Mouse (Mus musculus): ENCODE data around the gene Ucp2. TPM values are rescaled to one million over a fixed set of nuclear protein-coding genes. Genes with fewer than 3 reads are reported as not detected.
A peak's percentile ranks its signal among the peaks of the same experiment; 100 is the strongest.

Ucp2 gene
- polyA plus RNA-seq, 1 experiment from 2014 or later: 127 TPM

DNA sequence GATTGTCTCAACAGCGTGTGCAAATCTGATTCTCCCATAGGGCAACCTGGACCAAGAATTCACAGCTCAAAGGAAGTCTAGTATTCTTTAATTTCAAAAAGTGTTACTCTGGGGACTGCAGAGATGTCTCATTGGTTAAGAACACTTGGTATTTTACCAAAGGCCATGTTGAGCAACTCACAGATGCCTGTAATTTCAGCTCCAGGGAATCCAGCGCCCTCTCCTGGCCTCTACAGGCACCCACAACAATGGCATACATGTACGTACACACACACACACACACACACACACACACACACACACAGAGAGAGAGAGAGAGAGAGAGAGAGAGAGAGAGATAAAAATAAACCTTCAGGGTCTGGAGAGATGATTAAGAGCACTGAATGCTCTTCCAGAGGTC is 29.1 kb downstream of the Ucp2 start:
- H3K4me2 ChIP-seq (ENCODE audit: low read length): no peak overlapping the region
- 74% methylated on average over 3 of the region's 3 CpGs for WGBS
- no peaks in the 10 kb centered on the region for H3K36me3 ChIP-seq (ENCODE audit: control insufficient read depth, insufficient read depth, low read length)
- no peak overlapping the region for H3K4me3 ChIP-seq (ENCODE audit: control insufficient read depth in 1 of 2, insufficient read depth in 1 of 2, low read depth in 1 of 2, low read length in 2 of 2)
- ATAC-seq (ENCODE audit: insufficient number of reproducible peaks, insufficient read depth, low FRiP score, low read depth): no peak
- no peaks in the 10 kb centered on the region for H3K4me1 ChIP-seq (ENCODE audit: control insufficient read depth in 2 of 2, insufficient read depth in 2 of 2, low read length in 2 of 2)
- no peaks in the 10 kb centered on the region for H3K27me3 ChIP-seq (ENCODE audit: control insufficient read depth, insufficient read depth, low read length)
- no peak overlapping the region for H3K9ac ChIP-seq (ENCODE audit: low read length)
- H3K27ac ChIP-seq (replicated peaks in 1 of 2; ENCODE audit: control insufficient read depth in 1 of 2, insufficient read depth in 1 of 2, low read depth in 2 of 2, low read length in 2 of 2): no peak overlapping the region
- no peaks in the 10 kb centered on the region for H3K9me3 ChIP-seq (ENCODE audit: control insufficient read depth, low read length)

DNA sequence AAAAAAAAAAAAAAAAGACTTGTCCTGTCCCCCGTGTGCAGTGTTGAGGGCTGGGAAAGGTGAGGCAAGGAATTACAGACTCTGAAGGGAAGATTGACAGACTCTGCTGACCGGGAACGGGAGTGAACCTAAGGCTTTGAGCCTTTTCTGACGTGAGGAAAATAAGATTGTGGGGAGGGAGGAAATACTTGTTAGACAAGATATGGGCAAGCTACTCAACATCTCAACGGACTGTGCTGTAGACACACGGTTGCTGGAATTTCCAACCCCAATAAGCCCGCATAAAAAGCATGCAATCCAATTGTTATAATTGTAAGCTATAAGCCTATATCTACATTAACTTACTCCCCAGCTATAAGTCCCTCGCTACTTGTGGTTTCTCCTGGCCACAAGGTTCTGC is 31.5 kb downstream of the Ucp2 start:
- no peaks in the 10 kb centered on the region for H3K9me3 ChIP-seq (ENCODE audit: control insufficient read depth, low read length)
- no peaks in the 10 kb centered on the region for H3K4me1 ChIP-seq (ENCODE audit: control insufficient read depth in 2 of 2, insufficient read depth in 2 of 2, low read length in 2 of 2)
- WGBS: 57% methylated on average over 8 of the region's 8 CpGs
- H3K4me3 ChIP-seq (ENCODE audit: control insufficient read depth in 1 of 2, insufficient read depth in 1 of 2, low read depth in 1 of 2, low read length in 2 of 2): no peak overlapping the region
- no peak overlapping the region for H3K27ac ChIP-seq (replicated peaks in 1 of 2; ENCODE audit: control insufficient read depth in 1 of 2, insufficient read depth in 1 of 2, low read depth in 2 of 2, low read length in 2 of 2)
- no peak for ATAC-seq (ENCODE audit: insufficient number of reproducible peaks, insufficient read depth, low FRiP score, low read depth)
- H3K9ac ChIP-seq (ENCODE audit: low read length): no peak overlapping the region
- H3K36me3 ChIP-seq (ENCODE audit: control insufficient read depth, insufficient read depth, low read length): no peaks in the 10 kb centered on the region
- no peaks in the 10 kb centered on the region for H3K27me3 ChIP-seq (ENCODE audit: control insufficient read depth, insufficient read depth, low read length)
- H3K4me2 ChIP-seq (ENCODE audit: low read length): no peak overlapping the region

DNA sequence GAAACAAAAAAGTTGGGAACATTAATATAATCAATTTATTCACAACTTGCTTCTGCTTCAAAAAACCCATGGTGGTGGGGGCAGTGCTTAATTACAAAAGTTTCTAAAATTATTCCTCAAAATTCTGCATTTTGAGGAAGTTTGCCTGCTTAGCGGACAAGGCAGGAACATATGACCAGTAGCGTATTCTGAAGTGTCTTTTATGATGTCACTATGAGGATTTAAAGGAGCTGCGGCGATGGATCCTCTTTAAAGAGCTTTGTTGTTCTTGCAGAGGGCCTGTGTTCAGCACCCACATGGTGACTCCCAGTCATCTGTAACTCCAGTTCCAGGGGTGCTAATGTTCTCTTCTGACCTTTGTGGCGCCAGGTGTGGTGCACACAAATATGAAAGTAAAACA is 37.6 kb downstream of the Ucp2 start:
- H3K4me1 ChIP-seq (ENCODE audit: control insufficient read depth in 2 of 2, insufficient read depth in 2 of 2, low read length in 2 of 2): no peaks in the 10 kb centered on the region
- no peaks in the 10 kb centered on the region for H3K27me3 ChIP-seq (ENCODE audit: control insufficient read depth, insufficient read depth, low read length)
- ATAC-seq (ENCODE audit: insufficient number of reproducible peaks, insufficient read depth, low FRiP score, low read depth): no peak
- H3K9me3 ChIP-seq (ENCODE audit: control insufficient read depth, low read length): no peaks in the 10 kb centered on the region
- H3K4me2 ChIP-seq (ENCODE audit: low read length): no peak overlapping the region
- no peak overlapping the region for H3K27ac ChIP-seq (replicated peaks in 1 of 2; ENCODE audit: control insufficient read depth in 1 of 2, insufficient read depth in 1 of 2, low read depth in 2 of 2, low read length in 2 of 2)
- WGBS: 89% methylated on average over 5 of the region's 5 CpGs
- H3K9ac ChIP-seq (ENCODE audit: low read length): no peak overlapping the region
- no peaks in the 10 kb centered on the region for H3K36me3 ChIP-seq (ENCODE audit: control insufficient read depth, insufficient read depth, low read length)
- H3K4me3 ChIP-seq (ENCODE audit: control insufficient read depth in 1 of 2, insufficient read depth in 1 of 2, low read depth in 1 of 2, low read length in 2 of 2): no peak overlapping the region

DNA sequence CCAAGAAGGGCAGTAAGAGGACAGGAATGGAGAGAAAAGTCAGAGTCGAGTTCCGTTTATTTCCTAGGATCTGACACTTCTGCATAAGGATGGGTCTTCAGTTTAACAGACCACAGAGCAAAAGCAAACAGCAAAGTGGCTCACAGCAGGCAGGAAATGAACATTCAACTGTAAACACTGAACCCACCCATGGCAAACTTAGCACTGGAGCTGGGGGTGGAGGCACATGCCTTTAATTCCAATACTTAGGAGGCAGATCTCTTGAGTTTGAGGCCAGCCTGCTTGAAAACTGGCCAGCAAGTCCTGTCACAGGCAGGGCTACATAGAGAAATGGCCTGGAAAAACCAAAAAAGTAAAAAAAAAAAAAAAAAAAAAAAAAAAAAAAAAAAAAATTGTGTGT is 40.4 kb downstream of the Ucp2 start:
- H3K4me3 ChIP-seq (ENCODE audit: control insufficient read depth in 1 of 2, insufficient read depth in 1 of 2, low read depth in 1 of 2, low read length in 2 of 2): no peak overlapping the region
- no peaks in the 10 kb centered on the region for H3K9me3 ChIP-seq (ENCODE audit: control insufficient read depth, low read length)
- no peaks in the 10 kb centered on the region for H3K36me3 ChIP-seq (ENCODE audit: control insufficient read depth, insufficient read depth, low read length)
- 57% methylated on average over 2 of the region's 2 CpGs for WGBS
- no peak overlapping the region for H3K4me2 ChIP-seq (ENCODE audit: low read length)
- H3K4me1 ChIP-seq (ENCODE audit: control insufficient read depth in 2 of 2, insufficient read depth in 2 of 2, low read length in 2 of 2): peaks cover 2 to 4% of the 10 kb centered on the region in 2 experiments
- H3K27me3 ChIP-seq (ENCODE audit: control insufficient read depth, insufficient read depth, low read length): no peaks in the 10 kb centered on the region
- no peak for ATAC-seq (ENCODE audit: insufficient number of reproducible peaks, insufficient read depth, low FRiP score, low read depth)
- no peak overlapping the region for H3K9ac ChIP-seq (ENCODE audit: low read length)
- no peak overlapping the region for H3K27ac ChIP-seq (replicated peaks in 1 of 2; ENCODE audit: control insufficient read depth in 1 of 2, insufficient read depth in 1 of 2, low read depth in 2 of 2, low read length in 2 of 2)

GRCm38 (mm10) chr7:100534216-100534615 is 41.1 kb downstream of the Ucp2 start:
- Histone ChIP-seq H3K9ac (ENCODE audit: low read length) (no peak overlapping the region), H3K9me3 (ENCODE audit: control insufficient read depth, low read length) (no peaks in the 10 kb centered on the region), H3K36me3 (ENCODE audit: control insufficient read depth, insufficient read depth, low read length) (peaks cover 6% of the 10 kb centered on the region), H3K27me3 (ENCODE audit: control insufficient read depth, insufficient read depth, low read length) (no peaks in the 10 kb centered on the region), H3K27ac (replicated peaks in 1 of 2; ENCODE audit: control insufficient read depth in 1 of 2, insufficient read depth in 1 of 2, low read depth in 2 of 2, low read length in 2 of 2) (no peak overlapping the region), H3K4me1 (ENCODE audit: control insufficient read depth in 2 of 2, insufficient read depth in 2 of 2, low read length in 2 of 2) (peaks cover 2 to 4% of the 10 kb centered on the region in 2 experiments), H3K4me3 (ENCODE audit: control insufficient read depth in 1 of 2, insufficient read depth in 1 of 2, low read depth in 1 of 2, low read length in 2 of 2) (no peak overlapping the region), H3K4me2 (ENCODE audit: low read length) (no peak overlapping the region)
- ATAC-seq (ENCODE audit: insufficient number of reproducible peaks, insufficient read depth, low FRiP score, low read depth): no peak
- 66% methylated on average over 3 of the region's 3 CpGs for WGBS

DNA sequence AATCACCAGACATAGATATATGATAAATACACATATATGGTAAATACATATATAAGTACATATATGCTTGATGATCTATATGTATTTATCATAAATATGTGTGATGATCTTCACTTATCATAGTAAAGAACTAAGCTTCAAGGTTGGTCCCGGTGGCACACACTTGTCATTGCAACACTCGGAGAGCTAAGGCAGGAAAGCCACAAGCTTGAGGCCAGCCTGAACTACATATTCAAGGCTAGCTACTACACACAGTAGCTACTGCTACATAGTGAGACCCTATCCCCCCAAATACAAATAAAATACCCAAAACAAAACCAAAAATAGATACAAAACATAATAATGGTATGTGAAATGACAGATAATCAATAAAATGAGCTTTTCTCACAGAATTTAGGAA is 42.7 kb downstream of the Ucp2 start:
- no peak overlapping the region for H3K4me3 ChIP-seq (ENCODE audit: control insufficient read depth in 1 of 2, insufficient read depth in 1 of 2, low read depth in 1 of 2, low read length in 2 of 2)
- H3K36me3 ChIP-seq (ENCODE audit: control insufficient read depth, insufficient read depth, low read length): peaks cover 18% of the 10 kb centered on the region
- ATAC-seq (ENCODE audit: insufficient number of reproducible peaks, insufficient read depth, low FRiP score, low read depth): no peak
- H3K9ac ChIP-seq (ENCODE audit: low read length): no peak overlapping the region
- no peaks in the 10 kb centered on the region for H3K27me3 ChIP-seq (ENCODE audit: control insufficient read depth, insufficient read depth, low read length)
- H3K9me3 ChIP-seq (ENCODE audit: control insufficient read depth, low read length): no peaks in the 10 kb centered on the region
- H3K4me2 ChIP-seq (ENCODE audit: low read length): peak overlapping the region; percentile 68; the same call in 1 of the 2 replicates
- 70% methylated on average over 2 of the region's 2 CpGs for WGBS
- H3K4me1 ChIP-seq (ENCODE audit: control insufficient read depth in 2 of 2, insufficient read depth in 2 of 2, low read length in 2 of 2): peaks cover 2 to 4% of the 10 kb centered on the region in 2 experiments
- no peak overlapping the region for H3K27ac ChIP-seq (replicated peaks in 1 of 2; ENCODE audit: control insufficient read depth in 1 of 2, insufficient read depth in 1 of 2, low read depth in 2 of 2, low read length in 2 of 2)

GRCm38 (mm10) chr7:100536804-100537518 is 43.8 kb downstream of the Ucp2 start, which contains the start of gene Coa4:
Coa4 (plus strand) TSS chr7:100537071.
- Histone ChIP-seq H3K4me3 (ENCODE audit: control insufficient read depth in 1 of 2, insufficient read depth in 1 of 2, low read depth in 1 of 2, low read length in 2 of 2) (peak within 1 kb of the TSS; percentile 59 to 66), H3K27me3 (ENCODE audit: control insufficient read depth, insufficient read depth, low read length) (no peaks in the 10 kb centered on the region), H3K9me3 (ENCODE audit: control insufficient read depth, low read length) (no peaks in the 10 kb centered on the region), H3K27ac (replicated peaks in 1 of 2; ENCODE audit: control insufficient read depth in 1 of 2, insufficient read depth in 1 of 2, low read depth in 2 of 2, low read length in 2 of 2) (peak within 1 kb of the TSS; percentile 59 to 62), H3K36me3 (ENCODE audit: control insufficient read depth, insufficient read depth, low read length) (peaks cover 18% of the 10 kb centered on the region), H3K4me1 (ENCODE audit: control insufficient read depth in 2 of 2, insufficient read depth in 2 of 2, low read length in 2 of 2) (peaks cover 2 to 4% of the 10 kb centered on the region in 2 experiments), H3K9ac (ENCODE audit: low read length) (peak within 1 kb of the TSS; percentile 76), H3K4me2 (ENCODE audit: low read length) (peak within 1 kb of the TSS; percentile 68)
- peak; percentile 98 for ATAC-seq (ENCODE audit: insufficient number of reproducible peaks, insufficient read depth, low FRiP score, low read depth)
- WGBS: 1% methylated on average over 33 of the region's 33 CpGs

DNA sequence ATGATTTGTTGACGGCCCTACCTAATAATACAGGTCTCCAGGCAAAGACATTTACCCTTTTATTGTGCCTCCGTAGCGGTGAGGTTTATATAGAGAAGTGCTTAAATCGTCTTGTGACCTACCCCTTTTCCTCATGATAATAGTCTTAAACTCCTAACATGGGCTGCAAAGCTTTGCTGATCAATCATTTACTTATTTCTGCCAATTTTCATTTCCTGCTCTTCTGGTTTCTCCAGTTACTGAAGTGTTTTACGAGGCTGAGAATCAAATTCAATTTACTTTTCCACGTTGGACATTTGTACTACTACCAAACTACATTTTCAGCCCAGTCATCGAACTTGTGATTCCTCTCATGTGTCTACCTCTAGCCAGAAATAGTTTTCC is 44.4 kb downstream of the Ucp2 start:
- no peaks in the 10 kb centered on the region for H3K9me3 ChIP-seq (ENCODE audit: control insufficient read depth, low read length)
- no peak for ATAC-seq (ENCODE audit: insufficient number of reproducible peaks, insufficient read depth, low FRiP score, low read depth)
- H3K27ac ChIP-seq (replicated peaks in 1 of 2; ENCODE audit: control insufficient read depth in 1 of 2, insufficient read depth in 1 of 2, low read depth in 2 of 2, low read length in 2 of 2): peak overlapping the region in 1 of 2 experiments; percentile 62; a peak in 1 of 4 replicates
- H3K4me1 ChIP-seq (ENCODE audit: control insufficient read depth in 2 of 2, insufficient read depth in 2 of 2, low read length in 2 of 2): peaks cover 2 to 4% of the 10 kb centered on the region in 2 experiments
- no peaks in the 10 kb centered on the region for H3K27me3 ChIP-seq (ENCODE audit: control insufficient read depth, insufficient read depth, low read length)
- peak overlapping the region; percentile 68 for H3K4me2 ChIP-seq (ENCODE audit: low read length)
- H3K36me3 ChIP-seq (ENCODE audit: control insufficient read depth, insufficient read depth, low read length): peaks cover 18% of the 10 kb centered on the region
- H3K4me3 ChIP-seq (ENCODE audit: control insufficient read depth in 1 of 2, insufficient read depth in 1 of 2, low read depth in 1 of 2, low read length in 2 of 2): peak overlapping the region; percentile 59 to 66; a peak in 3 of 4 replicates
- peak overlapping the region; percentile 76 for H3K9ac ChIP-seq (ENCODE audit: low read length)
- WGBS: 33% methylated on average over 7 of the region's 7 CpGs
